Mouse (Mus musculus) small intestine, adult 2 months (tissue): Measurements from ENCODE around the gene Cd69. TPM values are rescaled to one million over a fixed set of nuclear protein-coding genes. Genes with fewer than 3 reads are reported as not detected.

Experiments
- H3K27ac ChIP-seq: fragments of 200-500 bp; 2 replicates; pipeline ENCODE4 v1.5.1; 2012; ENCODE audit warnings: low read depth, low read length, control low read depth, inconsistent platforms; ENCODE audit not compliant: insufficient read depth
- H3K27me3 ChIP-seq: fragments of 200-500 bp; 2 replicates; pipeline ENCODE4 v1.6.1; 2012; ENCODE audit warnings: mild to moderate bottlenecking, moderate library complexity, low read length, inconsistent platforms; ENCODE audit not compliant: control insufficient read depth, insufficient read depth
- H3K36me3 ChIP-seq: fragments of 200-500 bp; 2 replicates; pipeline ENCODE4 v1.6.1; 2012; ENCODE audit warnings: mild to moderate bottlenecking, low read length, control low read depth, inconsistent platforms; ENCODE audit not compliant: control insufficient read depth, insufficient read depth
- H3K4me1 ChIP-seq: fragments of 200-500 bp; 2 replicates; pipeline ENCODE4 v1.6.1; 2012; ENCODE audit warnings: low read length, inconsistent platforms, mixed read lengths; ENCODE audit not compliant: control insufficient read depth, insufficient read depth, insufficient read length
- H3K4me3 ChIP-seq: fragments of 200-500 bp; 2 replicates; pipeline ENCODE4 v1.5.1; 2012; ENCODE audit warnings: low read depth, mild to moderate bottlenecking, control low read depth, inconsistent platforms, low read length, moderate library complexity
- CTCF ChIP-seq: fragments of 200-500 bp; IDR thresholded peaks from 2 replicates; pipeline ENCODE4 v1.5.1; 2012; ENCODE audit warnings: low read depth, mild to moderate bottlenecking, control low read depth, inconsistent platforms, low read length, moderate library complexity, mixed read lengths; ENCODE audit not compliant: insufficient replicate concordance, insufficient read length; ENCODE audit errors: extremely low read depth
- POLR2A ChIP-seq: fragments of 200-500 bp; IDR thresholded peaks from 2 replicates; pipeline ENCODE4 v1.6.1; 2012; ENCODE audit warnings: low read depth, mild to moderate bottlenecking, control low read depth, inconsistent platforms, low read length, moderate library complexity
- WGBS: fragments of 180-500 bp; shearing (Covaris S2); methylation state at CpG from one replicate; pipeline ENCODE4 v1.1.7; 2018; 5-methylcytosine and 5-hydroxymethylcytosine counted together
- polyA plus RNA-seq: library from polyadenylated mRNA; depleted of rRNA; stranded (reverse); fragments of >200 nt; gene quantifications from 2 replicates; pipeline ENCODE4 v1.2.3, GENCODE M21; 2012; rRNA removed

The Cd69 gene
- polyA plus RNA-seq = 0.25 TPM in 1 of 2 replicates, not detected in the other

- H3K36me3 ChIP-seq = no peaks in the 10 kb centered on the region
- WGBS = 61% methylated on average over 9 of the region's 9 CpGs
- H3K4me3 ChIP-seq = no peak within 1 kb of the TSS
- H3K27me3 ChIP-seq = no peaks in the 10 kb centered on the region
- H3K4me1 ChIP-seq = no peaks in the 10 kb centered on the region
- TF ChIP-seq POLR2A (no peak), CTCF (no peak)
- no peak within 1 kb of the TSS for H3K27ac ChIP-seq
These were observed at the start of gene Cd69 for GRCm38 (mm10) chr6:129275220-129275619. TSS of gene Cd69 (minus strand) at chr6:129275436.

- H3K4me1 ChIP-seq = peaks cover 2% of the 10 kb centered on the region; the same call in 1 of the 2 replicates
- 26% methylated on average over 4 of the region's 4 CpGs for WGBS
- no peak for TF ChIP-seq CTCF
- TF ChIP-seq POLR2A = no peak
- H3K27me3 ChIP-seq = no peaks in the 10 kb centered on the region
- no peak overlapping the region for H3K27ac ChIP-seq
- no peak overlapping the region for H3K4me3 ChIP-seq
- H3K36me3 ChIP-seq = no peaks in the 10 kb centered on the region
These were observed 44.1 kb upstream of the Cd69 start for GRCm38 (mm10) chr6:129319331-129319730.

- peaks cover 2% of the 10 kb centered on the region; the same call in 1 of the 2 replicates for H3K4me1 ChIP-seq
- H3K36me3 ChIP-seq = no peaks in the 10 kb centered on the region
- no peak overlapping the region for H3K4me3 ChIP-seq
- no peak for TF ChIP-seq CTCF
- no peak for TF ChIP-seq POLR2A
- no peaks in the 10 kb centered on the region for H3K27me3 ChIP-seq
- no peak overlapping the region for H3K27ac ChIP-seq
- 70% methylated on average over 1 of the region's 1 CpGs for WGBS
These were observed 43.2 kb upstream of the Cd69 start for GRCm38 (mm10) chr6:129318395-129318794.

GRCm38 (mm10) chr6:129316463-129316862, 41.2 kb upstream of the Cd69 start:
- peaks cover 2% of the 10 kb centered on the region; the same call in 1 of the 2 replicates for H3K4me1 ChIP-seq
- no peak for TF ChIP-seq CTCF
- TF ChIP-seq POLR2A = no peak
- H3K27me3 ChIP-seq = no peaks in the 10 kb centered on the region
- H3K36me3 ChIP-seq = no peaks in the 10 kb centered on the region
- H3K4me3 ChIP-seq = no peak overlapping the region
- 81% methylated on average over 2 of the region's 2 CpGs for WGBS
- no peak overlapping the region for H3K27ac ChIP-seq

GRCm38 (mm10) chr6:129315698-129316097, 40.5 kb upstream of the Cd69 start:
- H3K27me3 ChIP-seq = no peaks in the 10 kb centered on the region
- H3K36me3 ChIP-seq = no peaks in the 10 kb centered on the region
- TF ChIP-seq CTCF (no peak), POLR2A (no peak)
- H3K4me3 ChIP-seq = no peak overlapping the region
- H3K27ac ChIP-seq = no peak overlapping the region
- 80% methylated on average over 1 of the region's 1 CpGs for WGBS
- H3K4me1 ChIP-seq = peaks cover 2% of the 10 kb centered on the region; the same call in 1 of the 2 replicates

GRCm38 (mm10) chr6:129314655-129315168, 39.5 kb upstream of the Cd69 start:
- Histone ChIP-seq H3K36me3 (no peaks in the 10 kb centered on the region), H3K27ac (no peak overlapping the region), H3K4me3 (no peak overlapping the region), H3K27me3 (no peaks in the 10 kb centered on the region; the same call in 1 of the 2 replicates), H3K4me1 (peaks cover 2% of the 10 kb centered on the region; the same call in 1 of the 2 replicates)
- TF ChIP-seq CTCF = no peak
- TF ChIP-seq POLR2A = no peak
- WGBS = 88% methylated on average over 3 of the region's 3 CpGs

GRCm38 (mm10) chr6:129312499-129312898, 37.3 kb upstream of the Cd69 start:
- Histone ChIP-seq H3K27ac (no peak overlapping the region), H3K4me1 (peaks cover 2% of the 10 kb centered on the region; the same call in 1 of the 2 replicates), H3K4me3 (no peak overlapping the region), H3K27me3 (no peaks in the 10 kb centered on the region; the same call in 1 of the 2 replicates), H3K36me3 (no peaks in the 10 kb centered on the region)
- WGBS = 70% methylated on average over 3 of the region's 3 CpGs
- TF ChIP-seq CTCF (no peak), POLR2A (no peak)

GRCm38 (mm10) chr6:129304180-129304579, 28.9 kb upstream of the Cd69 start:
- Histone ChIP-seq H3K36me3 (no peaks in the 10 kb centered on the region), H3K4me1 (no peaks in the 10 kb centered on the region), H3K4me3 (no peak overlapping the region), H3K27ac (no peak overlapping the region), H3K27me3 (no peaks in the 10 kb centered on the region)
- 30% methylated on average over 1 of the region's 1 CpGs for WGBS
- TF ChIP-seq POLR2A (no peak), CTCF (no peak)
